Mouse (Mus musculus) lung, postnatal 0 days (tissue): ENCODE results near the gene Msx3.

Experiments
- CTCF ChIP-seq: IDR thresholded peaks from 2 replicates; pipeline ENCODE4 v1.5.1; 2016; ENCODE audit warnings: antibody characterized with exemption, mild to moderate bottlenecking
- EP300 ChIP-seq: IDR thresholded peaks from 2 replicates; pipeline ENCODE4 v1.6.1; 2016; ENCODE audit warnings: antibody characterized with exemption, mild to moderate bottlenecking, control low read depth

DNA sequence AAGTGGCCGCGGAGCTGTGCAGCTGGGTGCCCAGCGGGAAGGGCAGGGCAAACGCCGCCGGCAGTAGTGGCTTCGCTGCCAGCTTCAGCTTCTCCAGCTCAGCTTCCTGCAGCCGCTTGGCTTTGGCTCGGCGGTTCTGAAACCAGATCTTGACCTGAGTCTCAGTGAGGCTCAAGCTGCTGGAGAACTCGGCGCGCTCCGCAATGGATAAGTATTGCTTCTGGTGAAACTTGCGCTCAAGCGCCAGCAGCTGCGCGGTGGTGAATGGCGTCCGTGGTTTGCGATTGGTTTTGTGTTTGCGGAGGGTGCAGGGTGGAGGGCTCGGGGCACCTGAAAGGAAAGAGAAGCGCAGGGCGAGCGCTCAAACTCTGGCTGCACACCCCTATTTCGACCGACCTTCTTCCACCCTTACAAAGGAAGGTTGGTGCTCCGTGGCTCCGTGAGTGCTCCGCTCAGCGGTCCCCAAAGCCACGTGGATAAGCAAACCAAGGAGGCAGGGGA, 1.0 kb downstream of the Msx3 start:
- TF ChIP-seq CTCF (no peak), EP300 (no peak)
